Mouse (Mus musculus): Measurements from ENCODE around the gene Rin3.

DNA sequence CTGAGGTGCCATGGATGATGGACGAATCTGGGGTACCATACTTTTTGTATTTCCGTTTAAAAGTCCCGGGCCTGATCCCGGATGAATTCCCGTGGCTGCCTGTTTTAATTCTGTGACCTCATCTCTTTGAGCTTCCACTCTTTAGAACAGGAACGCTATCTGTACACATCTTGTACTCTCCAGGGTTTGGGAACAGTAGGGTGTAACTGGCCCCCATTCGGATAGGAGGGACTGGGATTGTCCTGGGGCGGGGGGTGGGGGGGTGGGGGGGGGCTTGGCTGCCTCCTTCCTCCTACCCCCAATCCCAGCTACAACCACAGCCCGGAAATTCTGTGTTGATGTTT is 1.4 kb downstream of the Rin3 start:
- TF ChIP-seq CTCF (IDR thresholded peaks at IDR 0.05; ENCODE audit: insufficient read depth, low read length) (no peak), POLR2A (IDR thresholded peaks at IDR 0.05; ENCODE audit: borderline replicate concordance, extremely low read depth, low read depth, low read length) (no peak)
